In the genomic region with DNA sequence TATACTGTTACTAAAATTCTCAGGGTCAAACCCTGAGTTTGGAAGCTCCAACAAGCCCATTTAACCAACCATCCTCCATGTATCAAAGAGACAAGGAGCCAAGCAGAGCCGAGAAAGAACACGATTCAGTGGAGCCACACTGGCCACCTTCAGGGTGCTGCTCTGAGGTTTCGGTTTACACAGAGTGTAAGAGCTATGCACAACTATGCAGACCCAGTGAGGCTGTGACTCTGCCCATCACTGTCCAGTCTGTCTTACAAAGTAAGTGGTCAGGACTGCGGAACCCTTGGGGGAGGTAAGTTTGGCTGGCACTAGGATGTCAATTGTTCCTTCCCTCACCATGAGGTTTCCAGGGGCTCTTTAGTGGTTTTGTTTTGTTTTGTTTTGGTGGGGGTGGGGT, we compare ENCODE assay signal across 28 mouse cellular contexts.
DNase-seq lines count a peak whose midpoint lies in the region; ATAC-seq and TF ChIP-seq lines count a peak whose summit lies in the region.
"Had no signal": no experiment of that assay in that cellular context is flagged by ENCODE, and none has a peak within 500 bp of the region (broad histone marks: within the 10 kb centered on the region; RNA-seq: fewer than 3 reads in every experiment).

No protein-coding gene starts in this region.

- ATAC-seq in kidney, embryonic 16.5 days (ENCODE audit: low FRiP score, low TSS enrichment), result peak; percentile 59; the same call in 1 of the 2 replicates
- ATAC-seq in kidney, embryonic 14.5 days (ENCODE audit: low FRiP score, low TSS enrichment), result no peak
- ATAC-seq: forebrain, embryonic 13.5 days; forebrain, embryonic 16.5 days; intestine, postnatal 0 days; Patski had no signal

- H3K36me3 ChIP-seq in heart, embryonic 10.5 days, result no peaks in the 10 kb centered on the region
- H3K36me3 ChIP-seq in kidney, embryonic 16.5 days (ENCODE audit: insufficient read depth, low read length), result no peaks in the 10 kb centered on the region
- no peaks in the 10 kb centered on the region for H3K36me3 ChIP-seq in kidney, embryonic 14.5 days (ENCODE audit: control insufficient read depth, insufficient read depth, low read length)
- no peaks in the 10 kb centered on the region; the same call in 1 of the 2 replicates for H3K36me3 ChIP-seq in E14TG2a.4 (ENCODE audit: insufficient read depth, low read length)
- H3K36me3 ChIP-seq: embryonic facial prominence, embryonic 12.5 days; embryonic facial prominence, embryonic 15.5 days; G1E; hindbrain, embryonic 15.5 days had no signal

- no peak overlapping the region for H3K4me2 ChIP-seq in kidney, embryonic 16.5 days (replicated peaks; ENCODE audit: low read depth, low read length)
- H3K4me2 ChIP-seq in kidney, embryonic 14.5 days (replicated peaks; ENCODE audit: low read depth, low read length), result no peak overlapping the region
- H3K4me2 ChIP-seq: embryonic facial prominence, embryonic 12.5 days; embryonic facial prominence, embryonic 15.5 days; forebrain, embryonic 13.5 days; heart, embryonic 11.5 days; hindbrain, embryonic 15.5 days had no signal

- H3K27me3 ChIP-seq in heart, embryonic 10.5 days (ENCODE audit: insufficient read depth, poor library complexity, severe bottlenecking), result no peaks in the 10 kb centered on the region
- no peaks in the 10 kb centered on the region for H3K27me3 ChIP-seq in kidney, embryonic 16.5 days (ENCODE audit: insufficient read depth, low read length)
- no peaks in the 10 kb centered on the region for H3K27me3 ChIP-seq in kidney, embryonic 14.5 days (ENCODE audit: control insufficient read depth, insufficient read depth, low read length)
- H3K27me3 ChIP-seq in E14TG2a.4 (ENCODE audit: insufficient read depth, low read length), result no peaks in the 10 kb centered on the region
- H3K27me3 ChIP-seq: CH12.LX; embryonic facial prominence, embryonic 12.5 days; embryonic facial prominence, embryonic 15.5 days; forebrain, embryonic 13.5 days; hindbrain, embryonic 15.5 days; Patski had no signal

- H3K9me3 ChIP-seq in heart, embryonic 10.5 days, result no peaks in the 10 kb centered on the region
- no peaks in the 10 kb centered on the region for H3K9me3 ChIP-seq in kidney, embryonic 16.5 days (ENCODE audit: low read length)
- H3K9me3 ChIP-seq in kidney, embryonic 14.5 days (ENCODE audit: control insufficient read depth, low read length), result no peaks in the 10 kb centered on the region
- H3K9me3 ChIP-seq in E14TG2a.4 (ENCODE audit: low read length), result no peaks in the 10 kb centered on the region
- H3K9me3 ChIP-seq: embryonic facial prominence, embryonic 12.5 days; embryonic facial prominence, embryonic 15.5 days; forebrain, embryonic 13.5 days; hindbrain, embryonic 15.5 days had no signal

- no peak overlapping the region for H3K9ac ChIP-seq in kidney, embryonic 16.5 days (replicated peaks; ENCODE audit: low read length)
- H3K9ac ChIP-seq in kidney, embryonic 14.5 days (ENCODE audit: low read depth, low read length), result no peak overlapping the region
- H3K9ac ChIP-seq: embryonic facial prominence, embryonic 12.5 days; embryonic facial prominence, embryonic 15.5 days; forebrain, embryonic 13.5 days; hindbrain, embryonic 15.5 days had no signal

- 84% methylated on average over 4 of the region's 4 CpGs for WGBS in heart, embryonic 10.5 days
- 48% methylated on average over 4 of the region's 4 CpGs for WGBS in kidney, embryonic 16.5 days
- 41% methylated on average over 4 of the region's 4 CpGs for WGBS in kidney, embryonic 14.5 days

- H3K27ac ChIP-seq in heart, embryonic 10.5 days, result no peak overlapping the region
- H3K27ac ChIP-seq in kidney, embryonic 16.5 days (ENCODE audit: low read length), result no peak overlapping the region
- no peak overlapping the region for H3K27ac ChIP-seq in kidney, embryonic 14.5 days (ENCODE audit: low read depth, low read length)
- H3K27ac ChIP-seq: embryonic facial prominence, embryonic 12.5 days; embryonic facial prominence, embryonic 15.5 days; heart, adult 2 months; hindbrain, embryonic 15.5 days had no signal

- DNase-seq in heart, embryonic 10.5 days (ENCODE audit: low spot score), result peak; percentile 28
- DNase-seq in heart, postnatal 10 days, result no peak
- peak; percentile 34 for DNase-seq in ES-CJ7 (ENCODE audit: low read depth, low spot score)
- no peak for DNase-seq in layer of hippocampus, adult 9-11 months
- no peak for DNase-seq in adrenal gland, adult 2 months
- DNase-seq: adrenal gland, adult 8-10 months; adrenal gland, postnatal 36 days; B cell, adult 2 months; cerebellum, adult 18-20 months; cerebellum, adult 9-10 months; cerebellum, postnatal 14 days; gastrocnemius, postnatal 10 days; gastrocnemius, postnatal 36 days; heart, adult 2 months; heart, postnatal 36 days had no signal

- no peak overlapping the region for H3K4me3 ChIP-seq in heart, embryonic 10.5 days
- no peak overlapping the region for H3K4me3 ChIP-seq in kidney, embryonic 16.5 days (ENCODE audit: low read length)
- no peak overlapping the region for H3K4me3 ChIP-seq in kidney, embryonic 14.5 days (ENCODE audit: low read length)
- H3K4me3 ChIP-seq in E14TG2a.4 (replicated peaks; ENCODE audit: low read length), result 0 out of 2 replicates have a peak overlapping the region, but pooled peaks have one; percentile 1
- H3K4me3 ChIP-seq: embryonic facial prominence, embryonic 12.5 days; embryonic facial prominence, embryonic 15.5 days; forebrain, embryonic 13.5 days; heart, adult 2 months; hindbrain, embryonic 15.5 days had no signal

- peaks cover 8% of the 10 kb centered on the region for H3K4me1 ChIP-seq in heart, embryonic 10.5 days
- peaks cover 21% of the 10 kb centered on the region; the same call in 1 of the 2 replicates for H3K4me1 ChIP-seq in kidney, embryonic 16.5 days (ENCODE audit: insufficient read depth, low read length)
- peaks cover 9% of the 10 kb centered on the region; the same call in 1 of the 2 replicates for H3K4me1 ChIP-seq in kidney, embryonic 14.5 days (ENCODE audit: control insufficient read depth, insufficient read depth, low read length)
- peaks cover 39% of the 10 kb centered on the region for H3K4me1 ChIP-seq in E14TG2a.4 (replicated peaks; ENCODE audit: low read depth, low read length)

- TF ChIP-seq CTCF in E14TG2a.4 (conservative IDR thresholded peaks at IDR 0.05; ENCODE audit: low read length), result no peak

- intact Hi-C loops in heart, postnatal 10 days (cut with DNase I), result no loop called here

Comparison
In these comparisons a context has a peak if more than half of its experiments do, and no peak if none do; other contexts are left out.
1. DNase-seq: peak in heart, embryonic 10.5 days (single experiment) and ES-CJ7 (single experiment); none in heart, postnatal 10 days (0 of 2), layer of hippocampus, adult 9-11 months (single experiment) and adrenal gland, adult 2 months (single experiment).